Mouse (Mus musculus) retina, postnatal 1 day (tissue): ENCODE results near the gene Nrxn1.

Experiments used
- DNase-seq: peaks from one replicate; pipeline ENCODE4 v3.0.0-alpha.2; 2012

The Nrxn1 gene

GRCm38 (mm10) chr17:91093042-91093080 lies at the start of gene Nrxn1:
TSS of gene Nrxn1 (minus strand) at chr17:91093071.
- no peak for DNase-seq

GRCm38 (mm10) chr17:91136859-91137258 lies 44.0 kb upstream of the Nrxn1 start:
- no peak for DNase-seq

- DNase-seq = no peak
These were observed 20.2 kb upstream of the Nrxn1 start for GRCm38 (mm10) chr17:91112880-91113628.

- DNase-seq = no peak
These were observed 19.2 kb upstream of the Nrxn1 start for GRCm38 (mm10) chr17:91112085-91112484.

- DNase-seq = peak; percentile 18
These were observed 407 bp upstream of the Nrxn1 start for GRCm38 (mm10) chr17:91093081-91093875.

GRCm38 (mm10) chr17:91092421-91093041 lies 340 bp downstream of the Nrxn1 start:
- peak; percentile 83 for DNase-seq

- no peak for DNase-seq
These were observed 2.2 kb downstream of the Nrxn1 start for GRCm38 (mm10) chr17:91090631-91091030.

GRCm38 (mm10) chr17:91088991-91089390 lies 3.9 kb downstream of the Nrxn1 start:
- no peak for DNase-seq

- DNase-seq = no peak
These were observed 4.7 kb downstream of the Nrxn1 start for GRCm38 (mm10) chr17:91088037-91088715.

GRCm38 (mm10) chr17:91086412-91086811 lies 6.5 kb downstream of the Nrxn1 start:
- no peak for DNase-seq

GRCm38 (mm10) chr17:91085416-91085815 lies 7.5 kb downstream of the Nrxn1 start:
- peak; percentile 70 for DNase-seq

- peak; percentile 24 for DNase-seq
These were observed 13.8 kb downstream of the Nrxn1 start for GRCm38 (mm10) chr17:91079096-91079495.

GRCm38 (mm10) chr17:91074780-91075179 lies 18.1 kb downstream of the Nrxn1 start:
- DNase-seq = no peak

GRCm38 (mm10) chr17:91033466-91033865 lies 59.4 kb downstream of the Nrxn1 start:
- DNase-seq = peak; percentile 27

GRCm38 (mm10) chr17:91025061-91025623 lies 67.7 kb downstream of the Nrxn1 start:
- no peak for DNase-seq

- no peak for DNase-seq
These were observed 85.3 kb downstream of the Nrxn1 start for GRCm38 (mm10) chr17:91007385-91008089.

GRCm38 (mm10) chr17:91000389-91000788 lies 92.5 kb downstream of the Nrxn1 start:
- no peak for DNase-seq

GRCm38 (mm10) chr17:90999667-91000154 lies 93.2 kb downstream of the Nrxn1 start:
- DNase-seq = no peak

- DNase-seq = no peak
These were observed 95.2 kb downstream of the Nrxn1 start for GRCm38 (mm10) chr17:90997714-90998113.

GRCm38 (mm10) chr17:90995436-90995835 lies 97.4 kb downstream of the Nrxn1 start:
- peak; percentile 61 for DNase-seq

- no peak for DNase-seq
These were observed 98.6 kb downstream of the Nrxn1 start for GRCm38 (mm10) chr17:90994247-90994646.

- no peak for DNase-seq
These were observed 102.1 kb downstream of the Nrxn1 start for GRCm38 (mm10) chr17:90990747-90991146.
